Mouse (Mus musculus) heart, postnatal 14 days (tissue): ENCODE measurements at regions not wholly inside any gene's neighbourhood (a gene's known extent, or its start where the extent isn't known, plus 50 kb on each side); places are given as distances from the start of the nearest gene placed in this dataset.

Experiments used
- DNase-seq, 2 experiments: peaks; one replicate each; pipeline ENCODE4 v3.0.0; 2021 to 2022
- intact Hi-C: fragments of 180-260 bp; cut with DNase I; formaldehyde crosslinking; loops from one replicate; pipeline ENCODE4 v1.15.1; 2025

GRCm38 (mm10) chr4:39926021-39926591 is 216.8 kb upstream of the Aco1 start:
- DNase-seq = no peak
- intact Hi-C loops = no loop called here

DNA sequence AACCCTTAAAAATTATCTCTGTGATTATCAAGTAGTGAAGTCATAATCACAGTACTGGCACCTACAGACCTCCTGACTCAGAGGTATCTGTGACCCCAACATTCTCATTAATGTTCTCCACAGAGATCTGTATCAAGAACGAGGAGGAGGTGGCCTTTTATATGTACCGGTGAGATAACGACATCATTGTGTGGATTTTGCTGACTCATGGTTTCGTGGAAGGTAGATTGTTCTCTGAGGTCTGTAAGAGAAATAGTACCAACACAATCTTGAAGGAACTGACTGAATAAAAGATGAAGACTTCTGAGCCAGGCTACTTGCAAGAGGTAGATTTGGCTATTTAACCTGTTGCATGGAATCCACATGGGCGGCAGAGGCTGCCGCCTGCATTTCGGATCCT is 216.3 kb upstream of the Aco1 start:
- DNase-seq = no peak
- intact Hi-C loops = no loop called here

DNA sequence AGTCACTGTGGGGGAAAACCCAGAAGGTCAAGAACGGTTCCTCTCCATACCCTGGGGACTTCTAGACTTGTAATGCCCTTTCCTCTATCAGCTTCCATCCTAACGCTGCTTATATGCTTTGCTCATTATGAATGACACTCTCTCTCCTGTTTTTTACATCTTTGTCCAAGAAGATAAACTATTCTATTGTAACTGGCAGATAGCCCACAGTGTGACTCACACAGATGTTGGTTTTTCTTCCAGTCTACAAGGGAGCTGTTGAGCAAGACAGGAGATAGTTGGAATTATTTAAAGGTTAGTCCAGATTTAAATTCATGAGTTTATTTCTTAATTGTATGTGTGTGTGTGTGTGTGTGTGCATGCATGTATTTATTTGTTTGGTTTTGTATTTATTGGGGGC is 214.4 kb upstream of the Aco1 start:
- intact Hi-C loops = no loop called here
- no peak for DNase-seq

DNA sequence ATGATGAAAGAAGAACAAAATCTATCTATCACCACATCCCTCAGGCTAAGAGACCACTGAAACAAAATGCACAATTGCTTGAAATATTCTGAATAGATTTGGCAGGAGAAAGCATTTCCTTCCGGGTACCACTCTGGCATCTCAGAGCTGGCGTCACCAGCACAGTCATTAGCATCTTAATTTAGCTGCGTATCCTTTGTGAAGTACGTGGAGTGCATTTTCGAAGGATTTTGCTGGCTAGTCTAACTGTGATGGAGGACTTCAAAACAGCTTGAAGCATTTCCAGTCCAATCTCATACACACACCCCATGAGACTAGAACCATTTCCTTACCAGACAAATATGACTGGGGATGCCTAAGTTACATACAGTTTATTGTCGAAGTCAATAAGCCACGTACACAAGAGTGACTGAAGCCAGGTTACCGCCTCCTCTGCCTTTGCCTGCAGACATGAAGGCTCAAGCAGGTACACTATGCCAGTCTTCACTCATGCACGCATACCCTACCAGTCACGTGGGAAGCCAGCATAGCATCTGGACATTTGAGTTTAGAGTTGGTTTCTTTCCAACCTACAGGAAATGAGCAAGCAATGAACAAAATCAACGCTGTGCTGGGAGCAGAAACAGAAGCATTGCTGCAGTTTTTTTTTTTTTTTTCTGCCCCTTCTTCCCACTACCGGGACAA is 208.7 kb upstream of the Aco1 start:
- intact Hi-C loops = no loop called here
- no peak for DNase-seq

DNA sequence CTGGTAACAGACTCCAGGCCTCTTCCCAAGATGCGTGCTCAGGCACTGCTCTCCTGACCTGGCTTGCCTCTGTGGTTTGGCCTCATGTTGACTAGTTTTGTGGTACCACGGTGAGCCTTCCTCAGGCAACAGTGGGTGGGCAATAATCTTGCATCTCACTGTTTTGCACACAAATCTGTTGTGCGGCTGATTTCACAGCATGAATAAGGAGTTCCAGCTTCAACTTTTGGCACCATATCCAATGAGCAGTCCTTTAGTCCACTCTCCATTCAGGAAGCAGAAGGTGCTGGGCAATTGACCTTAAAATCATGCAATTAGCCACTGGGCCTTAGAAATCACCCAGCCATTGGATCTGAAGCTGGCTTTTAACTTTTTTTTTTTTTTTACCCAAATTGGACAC is 184.2 kb upstream of the Aco1 start:
- no peak for DNase-seq
- intact Hi-C loops = no loop called here

GRCm38 (mm10) chr4:39967938-39968337 is 174.9 kb upstream of the Aco1 start:
- DNase-seq = no peak
- intact Hi-C loops = no loop called here

GRCm38 (mm10) chr4:39991358-39991757 is 151.5 kb upstream of the Aco1 start:
- DNase-seq = no peak
- intact Hi-C loops = no loop called here

DNA sequence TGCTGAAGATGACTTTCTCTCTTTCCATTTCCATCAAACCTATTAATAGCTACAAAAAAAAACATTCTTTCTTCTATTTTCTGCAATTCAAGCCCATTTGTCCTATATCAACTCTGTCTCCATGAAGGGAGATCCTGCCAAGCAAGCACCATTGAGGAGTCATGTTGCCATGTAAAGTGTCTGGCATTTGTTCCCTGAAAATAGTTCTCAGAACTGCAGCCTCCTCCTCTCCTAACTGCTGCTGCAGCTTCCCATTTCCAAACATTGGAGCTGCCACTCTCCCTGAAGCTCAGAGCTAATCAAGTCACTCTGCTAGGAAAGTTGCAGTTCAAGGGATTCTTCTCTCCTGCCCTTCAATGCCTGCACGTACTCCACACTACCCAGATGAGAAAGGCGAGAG is 151.0 kb upstream of the Aco1 start:
- intact Hi-C loops = no loop called here
- no peak for DNase-seq

DNA sequence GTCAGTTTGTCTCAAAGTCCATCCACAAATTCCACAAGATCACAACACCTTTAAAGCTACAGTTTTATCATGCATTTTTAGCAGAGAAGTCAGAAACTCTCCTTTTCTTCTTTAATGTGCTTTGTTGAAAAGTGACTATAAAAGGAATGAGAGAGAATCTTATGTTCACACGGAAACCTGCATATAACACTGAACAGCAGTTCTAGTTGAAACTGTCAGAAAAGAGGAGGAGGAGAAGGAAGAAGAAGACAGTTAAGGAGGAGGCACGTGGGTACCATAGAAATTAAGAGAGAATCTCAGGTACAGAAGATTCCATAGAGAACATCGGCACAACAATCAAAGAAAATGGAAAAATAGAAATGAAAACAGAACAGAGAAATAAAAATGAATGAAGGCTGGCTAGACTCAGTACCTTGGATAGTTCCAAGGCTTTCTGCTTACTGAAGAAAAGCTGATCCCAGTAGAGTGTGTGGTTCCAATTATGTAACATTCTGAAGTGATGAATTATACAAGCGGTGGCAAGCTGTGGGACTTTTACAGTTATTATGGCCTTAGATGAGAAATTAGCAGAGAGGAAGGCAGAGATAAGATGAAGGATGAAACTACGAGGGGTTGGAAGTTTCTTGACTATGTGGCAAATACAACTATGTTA is 144.0 kb upstream of the Aco1 start:
- intact Hi-C loops = no loop called here
- no peak for DNase-seq

- DNase-seq = peak; percentile 49 to 72
- intact Hi-C loops = no loop called here
Observed at GRCm38 (mm10) chr4:40014666-40015065, 128.2 kb upstream of the Aco1 start.

DNA sequence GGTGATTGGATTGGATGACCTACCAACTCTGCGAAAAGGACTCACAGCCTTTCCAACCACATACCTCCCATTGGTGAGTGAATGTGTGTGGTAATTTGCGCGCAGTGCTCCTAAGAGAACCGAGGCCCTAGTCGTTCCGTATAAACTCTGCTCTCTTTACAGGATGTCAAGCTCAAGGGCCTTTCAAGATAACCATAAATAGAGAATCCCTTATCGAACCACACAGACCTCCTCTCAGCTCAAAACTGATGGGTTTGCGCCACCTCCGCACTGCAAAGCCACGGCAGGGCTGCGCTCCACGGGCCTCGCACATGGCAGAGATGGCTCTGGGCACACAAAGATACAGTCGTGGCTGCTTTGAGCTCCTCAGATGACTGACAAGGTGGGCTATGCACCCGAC is 126.0 kb upstream of the Aco1 start:
- no peak for DNase-seq
- intact Hi-C loops = no loop called here

DNA sequence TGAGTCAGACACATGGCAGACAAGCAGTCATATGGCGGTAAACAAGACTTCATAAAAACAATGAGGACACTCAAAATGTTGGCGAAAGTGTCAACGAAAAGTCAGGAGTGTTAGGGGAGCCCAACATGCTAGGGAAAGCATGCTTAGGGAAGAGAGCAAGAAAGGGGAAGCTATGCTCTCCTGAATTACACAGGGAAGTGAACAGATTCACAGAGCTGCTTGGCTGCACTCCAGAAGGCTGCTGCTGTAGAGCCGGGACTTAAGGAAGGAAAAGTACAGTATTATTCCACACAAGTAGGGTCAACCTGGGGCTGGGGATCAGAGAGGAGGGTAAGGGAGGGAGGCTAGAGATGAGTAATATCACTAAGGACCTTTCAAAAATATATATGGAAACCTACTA is 124.7 kb upstream of the Aco1 start:
- intact Hi-C loops = no loop called here
- no peak for DNase-seq

DNA sequence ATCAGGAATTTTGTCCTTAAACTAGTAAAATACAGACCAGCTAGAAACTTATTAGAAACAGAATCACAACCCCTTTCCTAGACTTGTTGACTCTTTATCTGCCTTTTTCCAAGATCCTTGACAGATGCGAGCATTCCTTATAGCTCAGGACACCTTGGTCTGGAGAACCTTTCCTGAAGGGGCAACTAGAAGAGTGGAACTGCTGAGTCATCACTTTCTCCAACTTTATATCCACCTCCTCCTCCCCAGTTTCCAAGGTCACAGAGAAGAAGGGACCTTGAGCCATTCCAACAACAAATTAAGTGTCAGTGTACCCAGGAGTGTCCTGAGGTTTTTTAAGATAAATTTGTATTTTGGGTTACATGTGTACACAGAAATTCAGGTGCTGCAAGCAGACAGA is 111.5 kb upstream of the Aco1 start:
- intact Hi-C loops = no loop called here

DNA sequence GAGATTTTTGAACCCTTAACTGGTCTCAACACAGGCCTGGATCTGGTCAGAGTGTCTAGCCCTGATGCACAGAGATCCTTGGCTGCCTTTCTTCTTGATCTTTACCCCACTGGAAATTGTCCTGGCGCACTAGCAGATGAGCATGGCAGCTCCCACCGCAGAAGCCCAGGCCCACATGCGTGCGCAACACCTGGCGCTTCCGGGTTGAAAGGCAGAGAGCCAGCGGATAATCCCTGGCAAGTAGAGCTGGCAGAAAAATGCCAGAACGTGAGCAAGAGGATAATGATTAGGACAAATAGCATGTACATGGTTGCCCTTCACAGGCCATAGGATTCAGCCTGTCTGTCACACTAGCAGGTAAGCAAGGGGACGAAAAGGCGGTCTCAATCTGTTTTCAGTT is 95.0 kb upstream of the Aco1 start:
- intact Hi-C loops = no loop called here

More for the DNA sequence above, 111.5 kb upstream of the Aco1 start:
- DNase-seq = no peak

DNA sequence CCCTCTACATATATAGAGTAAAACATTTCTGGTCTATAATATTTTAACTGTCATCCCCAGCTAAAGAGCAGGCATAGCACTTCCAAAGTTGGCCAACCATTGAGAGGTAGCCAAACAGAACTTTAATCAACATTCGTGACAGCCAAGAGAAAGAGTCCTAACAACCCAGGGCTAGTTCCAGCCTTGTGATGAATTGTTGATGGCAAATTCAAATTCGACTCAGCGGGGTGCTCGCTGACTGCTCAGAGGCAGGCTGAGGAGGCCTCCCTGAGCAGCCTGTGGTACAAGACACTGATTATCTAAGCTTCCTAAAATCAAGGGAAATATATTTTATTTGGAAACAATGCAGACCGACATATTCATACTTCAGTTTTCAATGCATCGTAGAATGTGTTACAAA is 93.8 kb upstream of the Aco1 start:
- intact Hi-C loops = no loop called here
- no peak for DNase-seq

More for the DNA sequence above, 95.0 kb upstream of the Aco1 start:
- no peak for DNase-seq

DNA sequence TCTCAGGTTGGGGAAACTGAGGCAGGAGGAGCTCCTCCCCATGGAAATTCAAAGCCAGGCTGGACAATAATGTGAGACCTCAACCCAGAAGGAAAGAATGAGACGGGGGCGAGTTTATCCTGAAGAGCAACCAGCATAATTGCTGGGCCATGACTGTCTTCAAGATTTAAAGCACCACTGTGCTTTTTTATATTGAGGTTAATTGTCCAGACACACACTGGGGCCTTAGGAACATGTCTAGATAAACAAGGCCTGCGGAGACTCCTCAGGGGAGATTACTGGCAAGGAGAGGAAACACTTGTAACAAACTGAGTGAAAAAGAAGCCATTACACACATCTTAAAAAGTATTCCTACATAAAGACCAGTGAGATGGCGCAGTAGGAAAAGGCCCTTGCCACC is 91.0 kb upstream of the Aco1 start:
- DNase-seq = no peak
- intact Hi-C loops = no loop called here

GRCm38 (mm10) chr4:40053391-40053790 is 89.5 kb upstream of the Aco1 start:
- intact Hi-C loops = no loop called here
- DNase-seq = no peak

DNA sequence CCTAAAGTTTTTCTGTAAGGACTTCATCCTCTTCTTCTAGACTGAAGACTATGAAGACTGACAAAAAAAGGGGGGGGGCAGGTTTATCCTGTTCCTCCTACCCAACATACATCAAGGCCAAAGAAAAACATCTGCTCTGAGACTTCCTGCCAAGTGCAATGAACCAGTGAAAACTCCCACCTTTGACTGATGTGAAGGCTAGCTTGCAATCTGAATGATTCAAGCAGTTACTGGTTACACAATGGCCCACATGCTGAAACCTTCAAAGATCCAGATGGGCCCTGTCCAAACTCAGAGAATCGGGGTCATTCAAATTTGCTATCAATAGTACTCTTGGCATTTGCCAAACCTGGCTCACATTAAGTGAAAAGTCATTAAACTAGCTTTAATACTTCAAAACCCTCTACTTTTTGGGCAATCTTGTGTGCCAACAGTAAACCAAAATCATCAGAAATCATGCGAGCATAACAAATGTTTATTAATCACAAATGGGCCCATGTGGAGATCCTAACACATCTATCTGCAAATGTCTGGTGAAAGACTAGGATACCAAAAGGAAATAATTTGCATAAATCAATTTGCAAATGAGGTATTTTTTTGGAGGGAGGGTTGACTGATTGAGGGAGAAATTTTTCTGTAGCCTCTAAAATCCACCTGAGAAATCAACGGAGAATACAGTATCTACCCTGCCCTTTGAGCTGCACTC is 79.0 kb upstream of the Aco1 start:
- DNase-seq = peak in 1 of 2 experiments; percentile 7
- intact Hi-C loops = no loop called here

- intact Hi-C loops = no loop called here
- DNase-seq = no peak
Observed at GRCm38 (mm10) chr4:40064457-40064836, 78.4 kb upstream of the Aco1 start.

DNA sequence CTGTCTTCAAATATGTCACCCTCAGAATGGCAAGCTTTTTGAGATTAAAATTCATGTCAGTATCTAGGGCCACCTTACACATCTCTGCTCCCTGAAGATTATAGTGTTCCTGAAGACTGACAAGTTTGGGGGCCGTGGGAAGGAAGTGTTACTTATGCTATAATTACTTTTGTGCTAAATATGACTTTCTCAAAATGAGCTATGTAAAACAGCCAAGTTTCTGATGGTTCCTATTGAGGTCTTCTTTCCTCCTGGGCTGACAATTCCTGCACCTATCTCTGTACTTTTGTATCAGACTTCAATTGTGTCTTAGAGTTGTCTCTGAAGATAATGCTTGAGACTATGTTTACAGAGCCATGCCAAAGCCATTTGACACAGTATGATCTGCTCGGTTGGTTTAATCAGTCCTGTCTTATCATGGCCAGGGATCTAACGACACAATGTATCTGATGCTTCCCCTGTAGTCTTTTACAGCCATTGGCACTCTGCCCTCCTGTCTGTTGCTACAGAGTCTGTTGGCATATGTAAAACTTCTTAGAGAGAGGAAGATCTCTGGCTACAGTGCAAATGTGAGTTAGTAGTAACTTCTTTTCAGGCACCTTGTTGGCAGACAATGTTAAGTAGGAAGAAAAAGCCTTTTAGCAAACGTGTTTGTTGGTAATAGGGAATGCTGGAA is 71.8 kb upstream of the Aco1 start:
- intact Hi-C loops = no loop called here
- DNase-seq = no peak

- no peak for DNase-seq
- intact Hi-C loops = no loop called here
Observed at GRCm38 (mm10) chr4:40081035-40081434, 61.8 kb upstream of the Aco1 start.
